Mouse (Mus musculus): ENCODE data around the gene Ly6g5c. TPM values are rescaled to one million over a fixed set of nuclear protein-coding genes. Genes with fewer than 3 reads are reported as not detected.

The Ly6g5c gene
- polyA plus RNA-seq, 1 experiment from 2014 or later, result not detected

DNA sequence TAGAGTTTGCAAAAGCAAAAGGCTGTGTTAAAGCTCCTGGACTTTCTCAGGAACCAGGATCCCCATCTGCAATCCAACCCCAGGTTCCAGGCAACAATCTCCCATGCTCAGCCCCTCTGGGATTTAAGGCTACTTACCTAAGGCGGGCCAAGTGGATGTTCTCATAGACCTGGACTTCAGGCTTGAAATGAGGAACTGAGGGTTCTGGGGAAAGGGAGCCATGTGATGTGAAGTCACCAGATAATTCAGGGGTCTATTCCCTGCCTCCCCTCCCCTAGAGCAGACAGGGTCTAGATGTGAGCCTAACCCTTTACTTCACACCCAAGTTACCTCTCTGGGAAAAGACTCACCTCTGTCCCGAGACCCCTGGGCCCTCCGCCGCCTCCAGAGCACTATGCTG is 27.4 kb upstream of the Ly6g5c start:
- DNase-seq (ENCODE audit: low spot score), result no peak

DNA sequence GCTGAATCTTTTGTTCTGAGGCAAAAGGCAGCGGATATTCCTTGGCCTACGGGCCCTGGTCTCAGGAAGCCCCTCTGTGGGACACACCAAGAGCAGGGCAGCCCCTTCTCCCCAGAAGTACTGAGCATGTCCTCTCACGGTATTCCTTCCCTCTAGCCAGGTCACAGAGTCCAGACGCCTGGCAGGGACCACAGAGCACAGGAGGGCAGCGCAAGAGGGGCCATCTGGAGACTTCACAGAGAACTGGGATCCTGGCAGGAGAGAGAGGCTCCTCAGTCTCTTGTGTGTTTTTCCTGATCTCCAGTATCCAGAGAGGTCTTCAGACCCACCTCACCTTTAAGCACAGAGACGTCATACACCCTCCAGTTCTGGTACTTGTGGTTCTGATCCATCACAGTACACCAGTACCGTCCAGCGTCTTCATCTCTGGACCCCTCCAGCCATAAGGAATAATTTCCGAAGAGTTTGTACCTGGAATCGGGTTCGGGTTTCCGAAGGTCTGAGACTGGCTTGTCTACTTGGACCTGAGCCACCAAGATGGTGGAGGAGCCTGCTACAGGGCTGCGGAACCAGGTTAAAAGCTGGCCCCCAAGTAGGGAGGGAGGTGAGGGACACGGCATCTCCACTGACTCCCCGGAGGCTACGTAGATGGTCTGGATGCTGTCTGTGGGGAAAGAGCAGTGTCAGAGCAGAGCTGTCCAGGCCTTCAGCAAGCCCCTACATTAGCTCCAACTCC is 25.1 kb upstream of the Ly6g5c start:
- DNase-seq (ENCODE audit: low spot score), result no peak

DNA sequence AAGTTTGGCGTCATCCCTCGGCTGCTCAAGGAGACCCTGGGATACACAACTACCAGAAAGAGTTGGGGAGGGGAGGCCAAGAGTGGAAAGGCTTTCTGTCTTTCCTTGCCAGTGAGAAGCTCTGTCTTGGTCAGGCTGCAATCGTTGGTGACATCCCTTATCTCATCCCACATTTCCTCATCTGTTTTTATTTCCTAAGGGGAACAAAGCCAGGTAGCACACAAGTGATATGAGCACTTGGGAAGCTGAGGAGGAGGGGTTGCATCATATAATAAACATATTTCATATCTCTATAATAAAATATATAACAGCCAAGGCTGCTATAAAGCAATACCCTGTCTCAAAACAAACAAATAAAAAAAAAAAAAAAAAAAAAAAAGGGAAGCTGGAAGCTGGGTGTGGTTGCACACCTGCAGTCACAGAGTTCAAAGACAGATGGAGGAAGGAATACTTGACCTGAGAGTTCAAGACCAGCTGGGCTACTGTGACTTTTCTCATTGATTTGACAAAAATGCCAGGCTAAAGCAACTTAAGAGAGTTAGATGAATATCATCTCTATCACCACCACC is 24.1 kb upstream of the Ly6g5c start:
- DNase-seq (ENCODE audit: low spot score), result no peak

- DNase-seq (ENCODE audit: low spot score), result no peak
Measured at GRCm38 (mm10) chr17:35085208-35085865, 22.7 kb upstream of the Ly6g5c start, which contains the start of gene Ly6g6f. TSS of gene Ly6g6f (minus strand) at chr17:35085610.

GRCm38 (mm10) chr17:35088151-35088550 is 19.9 kb upstream of the Ly6g5c start:
- DNase-seq (ENCODE audit: low spot score), result no peak

DNA sequence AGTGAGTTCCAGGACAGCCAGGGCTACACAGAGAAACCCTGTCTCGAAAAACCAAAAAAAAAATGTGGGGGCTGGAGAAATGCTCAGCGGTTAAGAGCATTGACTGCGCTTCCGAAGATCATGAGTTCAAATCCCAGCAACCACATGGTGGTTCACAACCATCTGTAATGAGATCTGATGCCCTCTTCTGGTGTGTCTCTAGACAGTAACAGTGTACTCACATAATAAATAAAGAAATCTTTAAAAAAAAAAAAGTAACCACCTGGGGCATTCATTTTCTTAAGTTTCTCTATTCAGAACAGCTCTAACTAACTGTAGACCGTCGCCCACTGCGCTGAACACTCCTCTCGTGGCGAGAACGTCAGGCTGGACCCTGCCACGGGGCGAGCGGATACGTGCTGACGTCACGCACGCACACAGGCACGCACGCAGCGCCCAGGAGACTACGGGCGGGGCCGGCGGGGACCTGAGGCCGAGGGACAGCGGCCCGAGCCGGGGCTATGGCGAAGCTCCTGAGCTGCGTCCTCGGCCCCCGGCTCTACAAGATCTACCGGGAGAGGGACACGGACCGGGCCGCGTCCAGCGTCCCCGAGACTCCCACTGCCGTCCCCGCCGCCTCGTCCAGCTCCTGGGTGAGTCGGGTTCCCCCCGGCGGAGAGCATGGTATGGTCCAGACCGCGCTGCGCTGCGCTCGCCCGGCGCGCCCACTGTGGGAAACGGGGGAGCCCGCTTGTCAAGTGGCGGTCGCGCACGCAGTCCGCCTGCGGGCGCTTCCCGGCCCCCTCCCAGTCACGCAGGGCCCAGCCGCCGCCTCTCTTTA is 19.0 kb upstream of the Ly6g5c start, which contains the start of gene Abhd16a:
Gene Abhd16a, plus strand, starts transcription at position 439 of the 820 bp plus-strand sequence.
- peak; percentile 94 for DNase-seq (ENCODE audit: low spot score)

DNA sequence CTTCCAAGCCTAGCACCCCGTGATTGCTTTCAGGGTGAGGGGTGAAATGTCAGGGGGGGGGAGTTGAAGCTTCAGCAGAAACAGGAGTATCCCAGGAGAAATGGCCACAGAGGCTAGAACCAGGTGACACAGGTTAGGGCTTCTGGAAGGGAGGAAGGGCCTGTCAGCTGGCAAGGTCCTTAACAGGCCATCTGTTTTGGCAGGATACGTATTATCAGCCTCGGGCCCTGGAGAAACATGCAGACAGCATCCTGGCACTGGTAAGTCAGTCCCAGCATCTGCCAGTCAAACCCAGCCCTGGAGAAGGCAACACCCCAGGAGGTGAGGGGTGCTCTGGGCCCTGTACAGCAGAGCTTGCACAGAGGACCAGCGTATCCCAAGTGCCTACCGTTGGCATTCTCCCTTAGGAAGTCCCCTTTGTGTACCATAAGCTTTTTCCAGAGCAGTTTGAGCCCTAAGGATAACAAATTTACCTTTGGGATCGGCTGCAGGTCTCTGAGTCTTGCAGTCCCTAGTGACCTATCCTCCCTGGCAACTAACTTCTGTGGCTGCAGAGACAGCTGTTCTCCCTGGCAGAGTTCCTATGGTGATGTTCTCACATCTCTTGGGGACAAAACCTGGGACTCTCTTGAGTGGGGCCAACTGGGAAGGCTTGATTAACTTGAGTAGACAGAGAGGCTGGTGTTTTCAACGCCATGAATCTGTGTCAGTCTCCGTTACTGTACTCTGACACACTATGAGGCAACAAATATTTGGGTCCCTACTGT is 17.7 kb upstream of the Ly6g5c start:
- DNase-seq (ENCODE audit: low spot score), result no peak

DNA sequence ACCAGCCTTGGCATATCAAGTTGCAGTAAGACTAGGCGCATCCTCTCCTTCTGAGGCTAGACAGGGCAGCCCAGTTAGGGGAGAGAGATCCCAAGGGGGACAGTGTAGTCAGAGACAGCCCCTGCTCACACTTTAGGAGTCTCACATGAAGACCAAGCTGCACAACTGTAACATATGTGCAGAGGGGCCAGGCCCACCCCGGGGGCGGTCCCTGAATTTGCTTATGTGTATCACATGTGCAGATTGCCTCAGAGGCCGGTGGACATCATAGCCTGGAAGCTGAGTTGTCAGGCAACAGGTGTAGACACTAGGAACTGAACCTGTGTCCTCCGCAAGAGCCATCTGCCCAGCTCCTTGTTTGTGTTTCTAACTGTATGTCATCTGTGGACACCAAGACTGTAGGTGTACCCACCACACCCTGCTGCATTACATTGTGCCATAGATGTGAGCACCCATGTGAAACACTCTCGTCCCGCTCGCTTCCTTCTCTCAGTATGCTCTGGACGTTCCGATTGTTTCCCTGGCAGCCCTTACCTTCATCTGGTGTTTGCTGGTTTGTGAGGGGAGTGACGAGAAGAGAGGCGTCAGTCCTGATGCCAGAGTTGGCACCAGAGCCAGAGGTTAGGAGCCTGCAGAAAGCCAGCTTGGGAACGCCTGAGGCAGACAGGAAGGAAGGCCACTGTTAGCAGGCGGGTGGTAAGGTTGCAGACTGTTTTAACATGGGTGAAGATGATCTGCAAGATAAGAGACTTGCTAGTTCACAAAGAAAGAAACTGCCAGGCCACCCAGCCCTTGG is 15.5 kb upstream of the Ly6g5c start:
- no peak for DNase-seq (ENCODE audit: low spot score)

- no peak for DNase-seq (ENCODE audit: low spot score)
Measured at GRCm38 (mm10) chr17:35094475-35095365, 13.4 kb upstream of the Ly6g5c start.

- no peak for DNase-seq (ENCODE audit: low spot score)
Measured at GRCm38 (mm10) chr17:35096597-35096996, 11.5 kb upstream of the Ly6g5c start.

- no peak for DNase-seq (ENCODE audit: low spot score)
Measured at GRCm38 (mm10) chr17:35097164-35097655, 10.9 kb upstream of the Ly6g5c start.

DNA sequence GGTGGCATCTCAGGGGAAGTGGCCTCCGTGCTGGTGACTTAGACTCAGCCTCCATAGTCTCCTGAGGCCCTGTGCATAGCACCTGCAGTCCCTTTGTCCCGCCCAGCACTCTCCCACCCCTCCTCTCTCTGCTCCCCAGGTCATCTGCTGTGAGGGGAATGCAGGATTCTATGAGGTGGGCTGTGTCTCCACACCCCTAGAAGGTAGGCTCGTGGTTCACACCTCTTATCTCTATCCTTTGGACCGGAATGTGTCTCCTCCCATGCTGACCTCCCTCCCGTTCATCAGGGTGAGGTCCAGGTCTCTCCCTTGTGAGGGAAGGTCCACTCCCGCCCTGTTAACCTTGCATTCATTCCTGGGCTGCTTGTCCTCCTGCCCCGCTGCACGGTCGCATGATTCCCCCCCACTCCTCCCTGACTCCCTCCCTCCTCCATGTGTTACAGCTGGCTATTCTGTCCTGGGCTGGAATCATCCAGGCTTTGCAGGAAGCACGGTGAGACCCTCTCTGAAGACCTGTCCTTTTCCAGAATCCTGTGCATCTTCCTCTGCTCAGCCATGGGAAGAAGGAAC is 7.8 kb upstream of the Ly6g5c start:
- no peak for DNase-seq (ENCODE audit: low spot score)

GRCm38 (mm10) chr17:35101161-35101560 is 6.9 kb upstream of the Ly6g5c start:
- no peak for DNase-seq (ENCODE audit: low spot score)

DNA sequence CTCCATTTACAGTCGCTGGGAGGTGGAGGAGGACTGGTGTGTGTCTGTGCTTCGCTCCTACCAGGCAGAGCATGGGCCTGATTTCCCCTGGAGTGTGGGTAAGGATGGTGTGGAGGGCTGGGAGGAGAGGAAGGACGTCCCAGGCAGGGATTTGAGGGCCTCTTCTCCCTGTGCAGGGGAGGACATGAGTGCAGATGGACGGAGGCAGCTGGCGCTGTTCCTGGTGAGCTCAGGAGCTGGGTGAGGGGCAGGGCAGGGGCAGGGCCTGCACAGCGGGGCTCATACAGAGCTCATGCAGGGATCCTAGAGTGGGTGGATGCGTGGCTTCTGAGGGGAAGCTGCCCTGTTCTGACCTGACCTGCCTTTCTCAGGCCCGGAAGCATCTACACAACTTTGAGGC is 5.8 kb upstream of the Ly6g5c start:
- DNase-seq (ENCODE audit: low spot score), result no peak

DNA sequence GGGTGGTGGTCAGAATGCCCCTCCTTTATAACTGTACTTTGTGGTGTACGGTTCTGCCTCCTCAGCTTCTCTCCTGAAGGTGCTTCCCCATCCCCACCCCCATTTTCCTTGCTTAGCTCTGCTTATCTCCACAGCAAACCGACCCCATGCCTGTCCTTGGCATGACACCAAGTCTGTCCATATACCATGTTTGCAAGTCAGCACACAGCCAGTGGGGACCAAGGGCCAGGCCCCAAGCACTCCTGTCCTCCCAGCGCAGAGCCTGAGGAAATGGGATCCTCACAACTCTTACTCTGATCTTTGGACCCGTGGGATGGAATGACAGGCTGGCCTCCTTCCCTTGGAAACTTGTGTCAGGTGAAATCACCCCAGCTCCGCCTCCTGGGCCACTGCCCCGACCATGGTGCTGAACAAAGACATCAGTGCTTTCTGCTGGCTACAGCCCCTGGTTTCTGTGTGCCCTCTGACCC is 4.8 kb upstream of the Ly6g5c start:
- DNase-seq (ENCODE audit: low spot score), result no peak

GRCm38 (mm10) chr17:35104079-35104478 is 4.0 kb upstream of the Ly6g5c start:
- no peak for DNase-seq (ENCODE audit: low spot score)

GRCm38 (mm10) chr17:35104754-35105153 is 3.3 kb upstream of the Ly6g5c start:
- DNase-seq (ENCODE audit: low spot score), result no peak

GRCm38 (mm10) chr17:35105740-35106389 is 2.2 kb upstream of the Ly6g5c start:
- peak; percentile 40 for DNase-seq (ENCODE audit: low spot score)
